Mouse (Mus musculus) megakaryocyte progenitor cell, adult 5-6 weeks (primary cell): ENCODE data around the gene Kcnh1. TPM values are rescaled to one million over a fixed set of nuclear protein-coding genes. Genes with fewer than 3 reads are reported as not detected.

Experiments
- ATAC-seq: replicated peaks from 2 replicates; pipeline ENCODE4 v1.8.0; 2016; ENCODE audit warnings: mild to moderate bottlenecking, moderate TSS enrichment, inconsistent platforms; ENCODE audit not compliant: poor library complexity
- total RNA-seq, 2 experiments: library from RNA; stranded (forward) in 1 of 2; stranded (reverse) in 1 of 2; fragments of 157-497, 149-512 nt in 1 of 2; fragments of 200-1000 nt in 1 of 2; gene quantifications; 2 replicates each; pipeline versions ENCODE4 v1.2.3 to v1.2.4; 2015 to 2017

Gene Kcnh1
- total RNA-seq, 2 experiments from 2014 or later, result not detected

DNA sequence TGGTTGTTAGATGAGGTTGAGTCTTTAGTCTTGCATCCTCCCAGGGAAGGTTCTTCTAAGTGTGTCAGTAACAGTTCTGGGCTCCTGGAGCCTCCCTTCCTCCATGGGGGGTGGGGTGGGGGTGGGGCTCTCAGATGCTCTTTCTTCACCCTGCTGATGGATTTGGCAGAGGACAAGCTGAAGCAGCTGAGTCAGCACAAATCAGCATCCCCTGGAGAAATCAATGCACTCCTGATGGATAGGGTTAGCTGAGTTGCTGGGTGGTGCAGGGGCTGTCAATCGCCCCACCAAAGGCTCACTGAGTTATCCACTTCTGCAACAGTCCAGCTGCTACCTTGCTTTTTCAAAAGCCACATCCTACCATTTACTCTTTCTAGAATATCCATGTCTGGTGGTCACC is 329.1 kb downstream of the Kcnh1 start:
- no peak for ATAC-seq

- ATAC-seq, result no peak
Observed at GRCm38 (mm10) chr1:192520836-192521435, 330.4 kb downstream of the Kcnh1 start.

DNA sequence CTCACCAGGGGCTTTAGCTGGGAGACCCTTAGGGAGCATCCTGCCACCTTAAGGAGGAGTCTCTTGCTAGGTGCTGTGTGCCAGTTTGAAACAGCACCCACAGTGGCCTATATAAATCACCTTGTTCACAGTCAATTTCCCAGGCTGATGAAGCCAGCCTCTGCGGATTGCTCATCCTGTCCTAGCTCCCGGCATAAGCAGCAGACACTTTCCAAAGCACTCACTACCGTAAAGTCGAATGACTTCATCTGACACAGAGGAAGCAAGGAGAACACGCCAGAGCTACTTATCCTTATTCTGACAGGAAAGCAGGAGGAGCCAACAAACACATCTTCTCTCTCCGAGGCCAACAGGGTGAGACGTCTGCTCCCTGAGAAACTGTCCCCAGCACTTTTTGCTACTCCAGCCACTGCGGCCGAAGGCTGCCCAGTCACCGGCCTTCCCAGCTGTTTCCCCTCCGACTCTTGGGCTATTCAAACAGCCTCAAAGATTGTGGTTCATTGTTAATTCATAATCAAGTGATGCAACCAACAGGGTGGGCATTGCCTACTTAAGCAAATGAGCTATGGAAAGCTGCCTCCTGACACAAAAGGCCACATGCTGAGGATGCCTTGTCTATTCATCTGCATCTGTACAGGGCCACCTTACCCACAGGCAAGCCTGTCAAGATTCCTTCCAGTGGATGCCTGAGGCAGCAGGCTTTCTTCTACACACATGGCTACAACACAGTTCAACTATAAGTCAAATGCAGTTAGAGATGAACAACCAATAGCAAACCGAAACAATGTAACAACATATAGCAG is 332.0 kb downstream of the Kcnh1 start:
- ATAC-seq, result no peak

- ATAC-seq, result no peak
Observed at GRCm38 (mm10) chr1:192525711-192526350, 335.3 kb downstream of the Kcnh1 start.

- peak; percentile 54 for ATAC-seq
Observed at GRCm38 (mm10) chr1:192531490-192532146, 341.0 kb downstream of the Kcnh1 start.

- peak; percentile 26 for ATAC-seq
Observed at GRCm38 (mm10) chr1:192532212-192532611, 341.6 kb downstream of the Kcnh1 start.

GRCm38 (mm10) chr1:192533016-192533415 is 342.4 kb downstream of the Kcnh1 start:
- ATAC-seq, result no peak

GRCm38 (mm10) chr1:192536440-192536839 is 345.9 kb downstream of the Kcnh1 start:
- ATAC-seq, result no peak

DNA sequence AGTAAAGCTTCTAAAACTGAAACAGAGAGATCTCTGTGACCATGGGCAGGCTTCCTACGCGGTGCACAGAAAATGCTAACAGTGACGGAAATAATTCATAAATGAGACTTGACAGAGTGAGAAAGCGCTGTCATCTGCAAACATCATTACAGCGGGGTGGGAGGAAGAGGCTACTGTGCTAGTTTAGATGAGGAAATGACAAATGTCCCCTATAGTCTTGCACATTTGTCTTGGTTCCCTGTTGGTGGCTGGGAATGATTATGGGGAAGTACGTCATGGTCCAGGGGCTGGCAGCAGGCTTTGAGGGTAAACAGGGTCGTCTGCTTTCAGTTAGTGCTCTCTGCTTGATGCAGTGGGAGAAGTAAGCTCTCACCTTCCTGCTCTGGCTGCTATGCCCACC is 346.6 kb downstream of the Kcnh1 start:
- peak; percentile 79 for ATAC-seq

GRCm38 (mm10) chr1:192542093-192542492 is 351.5 kb downstream of the Kcnh1 start:
- no peak for ATAC-seq

GRCm38 (mm10) chr1:192543686-192544085 is 353.1 kb downstream of the Kcnh1 start:
- ATAC-seq, result no peak

- ATAC-seq, result no peak
Observed at GRCm38 (mm10) chr1:192544091-192544490, 353.5 kb downstream of the Kcnh1 start.

DNA sequence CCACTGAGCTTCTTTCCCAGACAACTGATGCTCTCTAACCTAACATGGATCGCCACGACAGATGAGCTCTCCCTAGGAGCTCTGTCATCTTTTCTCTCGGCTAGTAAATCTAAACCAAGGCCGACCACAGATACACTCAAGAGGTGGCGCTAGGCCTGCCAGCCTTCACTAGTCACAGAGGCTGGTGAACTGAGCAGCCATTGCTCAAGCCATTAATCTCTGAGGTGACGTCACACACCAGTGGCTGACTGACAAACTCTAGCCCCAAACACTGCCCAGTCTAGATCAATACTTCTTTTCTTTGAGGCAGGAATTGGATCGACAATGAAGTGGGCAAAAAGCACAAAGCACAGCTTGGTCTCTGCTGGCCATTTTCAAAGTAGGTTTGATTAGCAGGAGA is 354.3 kb downstream of the Kcnh1 start:
- no peak for ATAC-seq

GRCm38 (mm10) chr1:192546843-192547242 is 356.3 kb downstream of the Kcnh1 start:
- ATAC-seq, result 0 out of 2 replicates have a peak, but pooled peaks have one; percentile 29

- no peak for ATAC-seq
Observed at GRCm38 (mm10) chr1:192550561-192550960, 360.0 kb downstream of the Kcnh1 start.

DNA sequence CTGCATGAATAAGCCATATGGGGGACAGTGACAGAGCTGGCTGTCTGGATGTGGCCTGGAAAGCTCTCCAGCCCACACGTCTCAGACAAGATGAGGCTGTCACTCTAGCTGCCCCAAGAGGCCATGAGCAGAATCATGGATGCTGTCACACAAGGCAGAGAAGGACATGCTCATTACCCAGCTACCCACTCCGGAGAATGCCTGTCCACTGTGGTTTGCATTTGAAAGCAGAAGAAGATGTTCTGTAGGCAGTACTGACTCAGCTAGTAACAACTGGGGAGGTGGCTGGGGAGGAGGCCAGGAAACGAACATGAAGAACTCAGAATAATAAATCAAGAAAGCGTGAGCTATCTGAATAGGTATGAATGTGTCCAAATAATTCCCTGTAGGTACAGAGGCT is 364.9 kb downstream of the Kcnh1 start:
- no peak for ATAC-seq

- no peak for ATAC-seq
Observed at GRCm38 (mm10) chr1:192557978-192558594, 367.5 kb downstream of the Kcnh1 start.

GRCm38 (mm10) chr1:192559341-192559740 is 368.8 kb downstream of the Kcnh1 start:
- ATAC-seq, result no peak
